Mouse (Mus musculus) right cerebral cortex, adult 18-20 months (tissue): ENCODE data around the gene Lypla2.

ENCODE experiments used
- DNase-seq: peaks from one replicate; pipeline ENCODE4 v3.0.0; 2022; ENCODE audit warnings: mixed read lengths

Lypla2 gene

DNA sequence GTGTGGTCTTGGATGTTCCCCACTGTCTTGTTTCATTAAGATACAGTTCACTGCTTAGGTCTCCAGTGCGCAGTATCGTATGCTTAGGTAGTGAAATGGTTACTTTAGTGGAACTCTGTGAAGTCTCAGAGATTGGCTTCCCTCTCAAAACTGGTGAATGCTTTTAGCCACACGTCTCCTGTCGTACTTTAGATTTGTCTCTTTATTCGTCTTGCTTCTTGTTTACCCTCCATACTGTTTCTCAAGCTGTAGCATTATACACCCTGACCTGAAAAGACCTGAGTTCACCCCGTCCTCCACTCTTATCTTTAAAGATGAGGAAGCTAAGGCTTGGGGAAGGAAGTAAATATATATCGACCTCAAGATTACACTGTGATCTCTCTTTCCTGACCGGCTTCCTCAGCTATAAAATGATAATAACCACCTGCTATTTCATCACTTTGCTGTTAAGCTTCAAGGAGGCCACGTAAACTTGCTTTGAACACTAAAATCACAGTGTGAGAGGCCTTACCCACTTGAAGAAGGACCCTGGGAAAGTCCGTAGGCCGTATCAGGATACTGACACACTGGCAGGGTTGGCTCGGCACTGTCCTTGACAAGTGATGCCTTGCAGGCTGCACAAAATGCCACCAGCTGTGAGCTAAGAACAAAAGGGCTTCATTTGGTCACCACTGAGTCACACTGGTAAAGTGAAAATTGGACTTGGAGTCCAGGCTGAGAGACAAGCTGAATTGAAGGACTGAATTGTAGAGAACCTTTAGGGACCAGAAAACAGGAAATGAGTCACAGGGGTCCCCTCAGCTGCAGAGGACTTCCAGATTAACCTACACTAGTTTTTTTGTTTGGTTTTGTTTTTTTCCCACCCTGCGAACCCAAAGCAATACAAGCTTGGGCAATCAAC, 735 bp upstream of the Lypla2 start:
- no peak for DNase-seq

DNA sequence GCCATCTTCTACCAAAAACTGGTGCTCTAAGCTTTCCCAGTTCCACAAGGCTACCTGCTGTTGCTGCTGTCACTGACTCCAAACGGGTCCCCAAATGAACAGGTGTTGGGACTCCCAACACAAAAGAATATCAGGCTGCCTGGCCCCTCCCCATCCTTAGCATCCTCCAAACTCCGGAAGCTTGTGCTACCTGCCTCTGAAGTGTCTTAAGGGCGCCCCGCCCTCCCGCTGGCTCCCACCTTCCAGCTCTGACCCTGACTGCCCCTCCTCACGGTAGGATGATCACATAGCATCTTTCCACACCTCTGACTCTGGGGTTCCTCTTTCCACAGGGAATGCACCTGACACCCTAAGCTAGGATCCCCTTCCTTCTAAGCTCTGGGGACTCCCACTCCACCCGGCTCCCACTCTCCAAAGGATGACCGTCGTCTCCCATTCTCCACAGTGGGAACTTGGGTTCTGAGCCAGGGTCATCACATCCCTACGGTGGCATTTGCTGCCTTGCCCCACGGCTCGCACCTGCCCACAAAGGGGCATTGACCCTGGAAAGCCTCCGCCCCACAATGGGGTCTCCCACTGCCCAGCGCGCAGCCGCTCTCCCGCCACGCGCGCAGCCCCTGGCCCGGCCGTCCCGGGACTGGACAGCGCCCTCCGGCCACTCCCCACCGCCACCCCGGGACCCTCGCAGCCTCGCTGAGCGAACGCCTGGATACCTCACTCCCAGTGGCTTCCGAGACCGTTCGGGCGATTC, 446 bp downstream of the Lypla2 start:
- no peak for DNase-seq

DNA sequence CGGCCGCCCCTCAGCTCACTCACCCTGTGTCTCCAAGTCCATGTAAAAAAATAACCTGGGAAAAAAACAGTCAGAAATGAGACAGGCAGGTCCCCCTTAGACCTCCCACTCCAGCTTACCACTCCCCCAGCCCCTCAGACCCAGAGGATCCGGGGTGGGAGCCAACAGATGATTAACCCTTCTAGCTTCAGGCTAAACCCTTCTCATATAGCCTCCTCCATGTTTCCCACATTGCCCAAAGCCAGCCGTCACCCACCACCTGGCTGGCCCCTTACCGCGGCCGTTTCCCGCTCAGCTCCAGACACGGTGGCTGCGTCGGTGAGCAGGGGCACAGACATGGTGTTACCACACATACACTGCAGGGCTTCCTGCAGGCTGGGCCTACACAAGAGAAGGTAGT, 1.8 kb downstream of the Lypla2 start:
- DNase-seq, result no peak

DNA sequence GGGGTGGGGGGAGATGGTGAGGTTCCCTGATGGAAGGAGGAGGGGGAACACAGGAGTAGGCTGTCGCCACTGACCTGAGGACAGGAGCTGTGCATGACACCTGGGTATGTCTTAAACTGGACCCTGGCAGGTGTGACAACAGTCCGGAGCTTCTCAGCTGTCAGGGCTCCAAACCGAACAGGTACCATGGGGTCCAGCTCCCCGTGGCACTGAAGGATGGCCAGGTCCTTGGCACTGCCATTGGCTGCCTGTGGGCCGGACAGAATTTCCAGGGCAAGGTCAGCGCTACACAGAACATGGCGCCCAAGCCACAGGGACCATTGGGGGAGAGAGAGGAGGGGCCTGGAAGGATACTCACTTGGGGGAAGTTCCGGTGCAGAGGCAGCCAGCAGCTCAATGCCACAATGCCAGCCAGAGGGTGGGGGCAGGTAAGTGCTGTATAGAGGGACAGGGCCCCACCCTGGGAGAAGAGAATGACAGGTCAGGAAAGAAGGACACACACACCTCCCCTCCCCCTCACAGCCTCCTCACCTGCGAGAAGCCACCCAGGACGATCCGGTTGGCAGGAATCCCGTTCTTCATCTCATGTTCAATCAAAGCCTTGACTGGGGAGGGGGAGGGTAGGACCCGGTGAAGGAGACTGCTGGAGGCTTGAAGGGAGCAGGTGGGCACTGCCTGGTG, 3.2 kb downstream of the Lypla2 start:
- DNase-seq, result no peak

DNA sequence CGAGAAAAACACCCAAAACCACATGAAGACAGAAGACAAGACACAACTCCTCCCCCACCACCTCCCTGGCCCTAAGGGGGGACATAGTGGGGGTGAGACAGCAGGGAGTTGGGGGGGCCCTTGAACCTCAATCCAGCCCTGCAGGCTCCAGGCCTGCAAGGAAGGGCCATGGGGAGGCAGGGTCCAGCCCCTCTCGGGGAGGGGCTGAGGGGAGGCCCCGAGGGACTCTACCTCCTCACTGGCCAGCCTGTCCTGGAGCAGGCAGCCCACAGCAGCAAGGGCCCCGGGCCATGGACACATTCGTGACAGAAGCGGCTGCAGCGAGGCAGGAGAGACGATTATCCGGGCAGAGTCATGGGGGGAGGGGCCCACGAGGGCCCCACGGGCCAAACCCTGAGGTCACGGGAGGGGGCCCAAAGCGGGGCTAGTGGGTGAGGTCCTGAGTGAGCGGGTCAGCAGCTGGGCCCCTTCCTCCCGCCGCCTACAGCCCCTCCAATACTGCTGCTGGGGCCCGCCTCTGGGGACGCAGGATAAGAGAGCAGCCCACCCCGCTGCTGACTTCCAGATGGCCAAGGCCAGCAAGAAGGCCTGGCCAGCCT, 4.1 kb downstream of the Lypla2 start:
- no peak for DNase-seq

DNA sequence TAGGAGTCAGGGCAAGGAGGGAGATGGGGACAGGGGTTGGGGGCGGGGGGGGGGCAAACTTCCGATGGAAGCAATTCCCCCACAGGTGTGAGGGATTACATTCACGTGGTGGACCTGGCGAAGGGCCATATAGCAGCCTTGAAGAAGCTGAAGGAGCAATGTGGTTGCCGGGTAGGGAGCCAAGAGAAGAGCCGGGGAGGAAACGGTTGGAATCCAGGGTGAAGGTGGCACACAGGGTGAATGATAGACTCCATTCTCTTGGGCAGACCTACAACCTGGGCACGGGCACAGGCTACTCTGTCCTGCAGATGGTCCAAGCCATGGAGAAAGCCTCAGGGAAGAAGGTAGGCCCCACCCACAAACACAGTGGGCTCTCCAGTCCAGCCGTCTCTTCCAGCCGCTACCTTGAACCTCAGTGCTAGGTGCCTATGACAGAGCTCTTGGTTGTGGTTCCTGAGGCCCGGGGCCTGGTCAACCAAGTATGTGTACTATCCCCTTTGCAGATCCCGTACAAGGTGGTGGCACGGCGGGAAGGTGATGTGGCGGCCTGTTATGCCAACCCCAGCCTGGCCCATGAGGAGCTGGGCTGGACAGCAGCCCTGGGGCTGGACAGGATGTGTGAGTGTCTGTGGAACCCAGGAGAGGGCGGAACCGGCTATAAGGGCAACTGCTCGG, 5.2 kb downstream of the Lypla2 start:
- no peak for DNase-seq

DNA sequence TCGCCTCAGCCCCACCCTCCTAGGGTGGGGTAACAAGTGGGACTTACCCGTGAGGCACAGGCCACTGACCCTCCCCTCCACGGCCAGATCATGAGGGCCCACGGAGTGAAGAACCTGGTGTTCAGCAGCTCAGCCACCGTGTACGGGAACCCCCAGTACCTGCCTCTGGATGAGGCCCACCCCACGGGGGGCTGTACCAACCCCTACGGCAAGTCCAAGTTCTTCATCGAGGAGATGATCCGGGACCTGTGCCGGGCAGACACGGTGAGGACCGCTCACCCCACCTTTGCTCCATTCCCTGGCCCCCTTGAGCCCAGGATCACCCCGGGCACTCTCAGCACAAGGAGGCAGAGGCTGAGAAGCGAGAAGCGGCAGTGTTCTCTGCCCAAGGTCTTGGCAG, 6.1 kb downstream of the Lypla2 start:
- no peak for DNase-seq

DNA sequence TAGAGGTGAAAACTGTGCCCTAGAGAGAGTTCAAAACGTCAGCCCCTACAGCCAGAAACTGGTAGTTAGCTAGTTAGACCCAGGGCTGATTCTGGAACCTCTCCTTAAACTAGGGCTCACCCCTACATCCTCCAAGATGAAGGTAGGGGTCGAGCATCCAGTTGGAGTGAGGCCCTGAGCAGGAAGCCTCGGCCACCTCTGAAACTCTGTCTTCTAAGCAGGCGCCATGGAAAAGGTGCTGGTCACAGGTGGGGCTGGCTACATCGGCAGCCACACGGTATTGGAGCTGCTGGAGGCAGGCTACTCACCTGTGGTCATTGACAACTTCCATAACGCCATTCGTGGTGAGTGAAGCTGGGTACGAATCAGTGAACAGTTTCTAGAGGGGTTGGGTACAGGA, 7.3 kb downstream of the Lypla2 start:
- DNase-seq, result no peak

DNA sequence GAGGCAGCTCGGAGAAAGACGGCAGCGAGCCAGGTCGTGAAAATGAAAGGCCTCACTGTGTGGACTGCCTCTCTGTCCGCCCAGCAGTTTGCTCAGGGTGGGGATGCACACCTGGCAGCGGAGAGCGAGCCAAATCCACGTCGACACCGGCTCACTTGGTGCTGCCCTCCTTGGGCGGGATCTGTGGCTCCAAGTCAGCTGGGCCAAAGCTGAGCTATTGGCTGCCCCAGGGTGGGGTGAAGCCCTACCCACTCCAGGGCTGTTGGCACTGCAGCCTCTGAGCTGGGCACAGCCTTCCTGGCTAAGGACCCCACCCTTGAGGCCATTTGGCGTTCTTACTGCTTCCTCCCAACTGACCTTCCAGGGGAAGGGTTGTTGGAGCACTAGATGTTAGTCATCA, 8.0 kb downstream of the Lypla2 start:
- DNase-seq, result peak; percentile 54

DNA sequence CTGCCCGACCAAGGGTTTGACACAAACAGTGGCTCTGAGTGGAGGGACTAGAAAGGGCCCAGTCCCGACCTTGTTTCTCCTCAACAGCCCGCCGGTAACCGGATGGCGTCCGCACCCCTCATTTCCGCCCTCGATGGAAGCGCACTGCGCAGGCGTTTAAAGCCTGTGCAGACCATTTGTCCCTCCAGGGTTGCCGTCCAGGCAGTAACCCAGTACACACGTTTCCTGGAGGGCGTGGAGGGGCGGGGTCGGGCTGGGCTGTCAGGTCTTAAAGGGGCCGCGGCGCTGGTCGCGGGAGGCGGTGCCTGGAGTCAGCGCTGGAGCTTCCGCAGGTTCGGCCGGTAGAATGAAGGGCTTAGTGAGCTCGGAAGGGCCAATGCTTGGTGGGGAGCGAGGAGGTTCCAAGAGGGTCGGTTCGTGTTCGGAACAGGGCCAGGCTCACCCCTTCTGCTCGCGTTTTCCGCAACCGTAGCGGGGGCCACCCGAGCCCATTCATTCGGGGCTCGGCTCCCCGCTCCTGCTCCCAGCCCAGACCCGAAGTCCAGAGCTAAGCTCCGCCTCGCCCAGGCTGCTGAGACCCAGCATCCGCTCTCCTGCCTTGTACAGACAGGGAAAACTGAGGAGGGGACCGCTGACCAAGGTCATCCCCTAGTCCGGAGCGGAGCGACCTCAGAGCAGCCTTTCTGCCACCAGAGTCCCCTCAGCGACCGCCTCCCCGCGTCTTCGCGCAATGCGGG, 8.8 kb downstream of the Lypla2 start, which contains the start of gene Gale:
Gene Gale, plus strand, starts transcription at position 271 of the 737 bp plus-strand sequence.
- DNase-seq, result peak; percentile 96

DNA sequence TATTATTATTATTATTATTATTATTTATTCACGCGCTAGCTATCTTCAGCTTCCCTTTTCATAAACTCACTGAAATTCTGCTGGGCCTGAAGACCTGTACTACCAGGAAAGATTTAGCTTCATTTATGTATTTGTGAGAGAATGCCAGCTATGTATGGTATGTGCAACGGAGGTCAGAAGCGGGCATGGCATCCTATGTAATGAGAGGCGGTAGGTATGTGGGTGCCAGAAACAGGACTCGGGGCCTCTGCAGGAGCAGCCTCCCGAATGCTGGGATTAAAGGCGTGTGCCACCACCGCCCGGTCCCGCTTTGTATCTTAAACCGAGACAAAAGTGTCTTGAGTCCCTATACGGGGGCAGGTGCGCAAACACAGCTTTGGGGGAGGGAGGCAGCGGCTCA, 9.5 kb downstream of the Lypla2 start:
- no peak for DNase-seq

DNA sequence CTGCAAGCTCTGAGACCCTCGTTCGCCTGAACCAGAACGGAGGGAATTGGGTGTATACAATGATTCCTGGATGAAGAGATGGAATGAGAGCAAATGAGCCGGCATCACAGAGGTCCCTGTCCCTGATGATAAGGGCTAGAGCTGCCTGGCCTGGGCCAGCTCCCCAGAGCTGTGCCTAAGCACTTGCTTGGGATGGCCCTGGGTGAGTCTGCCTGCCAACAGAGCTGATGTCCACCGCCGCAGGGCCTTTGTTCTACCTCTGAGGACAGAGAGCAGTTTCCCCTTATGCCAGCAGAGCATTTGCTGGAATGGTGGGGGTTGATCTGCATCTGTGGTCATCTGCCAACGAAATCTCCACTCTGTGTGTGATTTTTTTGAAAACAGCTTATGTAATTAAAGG, 10.2 kb downstream of the Lypla2 start:
- DNase-seq, result no peak

DNA sequence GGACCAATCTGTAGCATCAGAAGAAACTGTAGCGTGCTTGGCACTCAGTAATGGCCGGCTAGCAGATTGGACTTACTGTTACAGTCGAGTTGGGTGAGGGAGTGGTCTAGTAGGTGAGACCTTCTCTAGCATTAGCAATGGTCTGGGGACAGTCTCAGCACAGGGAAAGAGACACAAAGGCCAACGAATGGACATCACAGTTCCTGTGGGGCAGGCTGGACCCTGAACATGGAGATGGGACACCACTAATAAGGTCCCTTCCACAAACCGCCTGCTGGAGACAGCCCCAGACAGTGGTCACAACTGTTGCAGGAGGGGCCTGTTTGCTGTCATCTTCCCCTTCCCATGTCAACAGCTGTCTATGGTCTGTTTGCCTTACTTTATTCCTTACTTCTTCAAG, 10.7 kb downstream of the Lypla2 start:
- no peak for DNase-seq

DNA sequence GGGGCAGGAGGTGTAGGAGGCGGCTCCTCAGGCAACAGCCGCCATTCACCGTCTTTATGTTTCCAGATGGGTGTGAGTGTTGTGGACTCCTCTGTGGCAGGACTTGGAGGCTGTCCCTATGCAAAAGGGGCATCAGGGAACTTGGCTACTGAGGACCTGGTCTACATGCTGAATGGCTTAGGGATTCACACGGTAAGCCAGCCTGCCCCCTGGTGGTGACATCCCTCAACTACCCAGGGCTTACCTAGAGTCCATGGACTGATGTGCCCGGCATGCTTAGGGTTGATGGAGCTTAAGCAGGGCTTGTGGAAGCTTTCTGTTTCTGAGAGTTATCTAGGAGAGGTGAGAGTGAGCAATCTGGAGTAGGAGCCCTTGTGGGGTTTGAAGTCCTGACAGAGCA, 11.7 kb downstream of the Lypla2 start:
- peak; percentile 75 for DNase-seq

DNA sequence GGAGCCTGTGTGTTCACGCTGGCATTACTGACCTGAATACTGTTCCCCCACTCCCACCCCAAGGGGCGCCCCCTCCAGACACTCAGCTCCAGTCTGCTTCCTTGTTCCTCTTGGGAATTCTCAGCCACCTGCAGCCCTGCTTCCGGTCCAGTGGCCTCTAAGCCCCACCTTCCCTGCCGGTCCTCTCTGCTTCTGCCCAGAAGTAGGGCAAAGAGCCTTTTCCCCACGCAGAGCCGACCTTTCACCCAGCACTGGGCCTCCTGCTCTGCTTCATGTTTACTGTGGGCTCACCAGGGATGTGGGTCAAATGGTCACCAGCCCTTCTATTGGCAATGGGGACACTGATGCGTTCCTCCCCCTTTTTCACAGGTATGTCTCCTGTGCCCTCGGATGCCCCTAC, 14.1 kb downstream of the Lypla2 start:
- DNase-seq, result no peak

DNA sequence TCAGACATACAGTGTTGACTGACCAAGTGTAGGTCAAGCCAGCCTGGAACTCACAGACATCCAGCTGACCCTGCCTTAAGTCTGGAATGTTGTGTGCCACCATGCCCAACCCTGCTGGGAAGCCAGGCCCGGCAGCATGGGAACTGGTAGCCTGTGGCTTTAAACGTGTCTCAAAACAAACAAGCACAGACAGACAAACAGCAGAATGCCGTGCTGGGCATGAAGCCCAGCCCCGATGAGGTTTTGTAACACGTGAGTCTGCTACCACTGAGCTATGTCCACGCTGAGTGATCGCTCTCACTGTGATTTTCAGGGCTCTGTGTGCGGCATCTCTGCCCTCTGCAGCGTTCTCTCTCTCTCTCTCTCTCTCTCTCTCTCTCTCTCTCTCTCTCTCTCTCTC, 16.5 kb downstream of the Lypla2 start:
- no peak for DNase-seq

DNA sequence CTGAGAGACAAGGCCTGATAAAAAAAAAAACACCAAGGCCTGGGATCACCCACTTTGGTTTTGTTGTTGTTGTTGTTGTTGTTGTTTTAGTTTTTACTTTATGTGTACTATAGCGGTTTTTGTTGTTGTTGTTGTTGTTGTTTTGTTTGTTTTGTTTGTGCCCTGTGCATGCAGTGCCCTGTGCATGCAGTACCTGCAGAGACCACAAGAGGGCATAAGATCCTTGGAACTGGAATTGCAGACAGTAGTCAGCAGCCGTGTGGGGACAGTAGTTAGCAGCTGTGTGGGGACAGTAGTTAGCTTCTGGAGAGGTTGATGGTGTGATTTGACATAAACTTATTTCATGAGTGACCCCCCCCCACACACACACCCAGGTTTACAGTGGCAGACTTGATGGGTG, 18.2 kb downstream of the Lypla2 start:
- DNase-seq, result peak; percentile 53

DNA sequence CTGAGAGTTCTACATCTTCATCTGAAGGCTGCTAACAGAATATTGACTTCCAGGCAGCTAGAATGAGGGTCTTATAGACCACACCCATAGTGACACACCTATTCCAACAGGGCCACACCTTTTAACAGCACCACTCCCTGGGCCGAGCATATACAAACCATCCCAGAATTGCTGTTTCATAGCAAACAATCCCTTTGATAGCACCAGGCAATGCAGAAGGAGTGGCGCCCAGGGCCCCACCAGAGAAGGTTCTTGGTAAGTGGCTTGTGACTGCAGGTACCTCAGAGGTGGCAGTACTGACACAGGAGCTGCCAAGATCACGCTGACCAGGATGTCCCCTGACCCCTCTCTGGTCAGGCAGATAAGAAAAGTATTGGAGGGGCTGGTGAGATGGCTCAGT, 19.2 kb downstream of the Lypla2 start:
- DNase-seq, result no peak

DNA sequence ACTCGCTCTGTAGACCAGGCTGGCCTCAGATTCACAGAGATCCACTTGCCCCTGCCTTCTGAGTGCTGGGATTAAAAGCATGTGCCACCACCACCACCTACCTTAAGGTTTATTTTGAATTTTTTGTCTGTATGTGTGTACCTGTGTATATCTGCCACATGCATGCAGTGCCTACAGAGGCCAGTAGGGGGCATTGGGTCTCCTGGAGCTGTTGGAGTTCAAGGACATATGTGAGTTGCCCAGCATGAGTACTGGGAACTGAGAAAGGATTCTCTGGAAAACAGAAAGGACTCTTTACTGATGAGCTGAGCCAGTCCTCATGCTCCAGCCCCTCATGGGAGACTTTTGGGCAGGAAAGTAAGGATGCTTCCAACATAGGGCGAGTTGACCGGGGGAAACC, 20.9 kb downstream of the Lypla2 start:
- no peak for DNase-seq

DNA sequence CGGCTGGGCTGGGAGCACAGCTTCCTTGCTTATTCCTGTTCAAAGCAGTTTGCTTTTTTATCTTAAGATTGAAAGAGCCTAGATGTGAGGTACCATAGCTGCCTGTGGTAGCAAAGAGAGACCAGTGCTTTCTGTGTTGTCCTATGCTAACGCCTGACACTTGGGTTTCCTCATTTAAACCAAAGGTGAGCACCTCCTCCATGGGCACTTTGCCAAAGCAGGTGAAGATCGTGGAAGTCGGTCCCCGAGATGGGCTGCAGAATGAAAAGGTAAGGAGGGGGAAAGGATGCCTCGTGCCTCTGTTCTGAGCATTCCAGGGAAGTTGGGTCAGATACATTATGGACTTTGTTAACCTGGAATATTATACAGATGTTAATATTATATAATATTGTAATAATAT, 22.1 kb downstream of the Lypla2 start:
- DNase-seq, result no peak

DNA sequence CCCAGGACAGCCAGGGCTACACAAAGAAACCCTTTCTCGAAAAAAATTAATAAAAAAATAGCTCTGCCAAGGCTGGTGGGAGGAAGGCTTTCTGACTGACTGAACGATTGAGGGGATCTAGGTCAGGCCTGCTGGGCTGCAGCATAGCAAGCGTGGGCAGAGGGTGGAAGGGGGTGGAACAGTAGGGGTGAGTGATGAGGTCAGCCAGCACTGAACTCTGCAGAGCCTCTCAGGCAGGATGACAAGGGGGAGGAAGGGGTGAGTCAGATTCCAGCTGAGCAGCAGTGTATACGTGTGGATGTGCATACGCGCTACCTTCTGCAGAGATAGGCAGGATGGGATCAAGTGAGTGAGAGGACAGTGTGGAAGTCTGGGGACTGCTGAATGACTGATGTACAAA, 22.5 kb downstream of the Lypla2 start:
- DNase-seq, result peak; percentile 53

DNA sequence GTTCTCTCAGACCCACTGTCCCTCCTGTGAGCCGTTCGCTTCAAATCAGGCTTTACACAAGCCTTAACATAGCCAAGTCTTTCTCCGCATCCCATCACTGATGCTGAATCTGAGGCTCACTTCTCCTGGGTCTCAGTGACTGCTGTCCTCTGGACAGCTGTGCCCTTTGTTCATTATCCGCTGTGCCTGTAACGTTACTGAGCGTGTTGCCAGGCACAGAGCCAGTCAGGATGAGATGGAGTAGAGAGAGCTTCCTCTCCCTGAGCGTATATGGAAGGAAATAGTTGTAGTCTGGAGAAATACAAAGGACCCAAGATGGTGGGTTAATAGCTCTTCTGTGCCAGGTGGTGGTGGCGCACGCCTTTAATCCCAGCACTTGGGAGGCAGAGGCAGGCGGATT, 23.0 kb downstream of the Lypla2 start:
- DNase-seq, result no peak
